Mouse (Mus musculus): ENCODE results near the gene Slc34a1. TPM values are rescaled to one million over a fixed set of nuclear protein-coding genes. Genes with fewer than 3 reads are reported as not detected.

The Slc34a1 gene
- total and polyA plus RNA-seq, 2 experiments from 2014 or later, result not detected

DNA sequence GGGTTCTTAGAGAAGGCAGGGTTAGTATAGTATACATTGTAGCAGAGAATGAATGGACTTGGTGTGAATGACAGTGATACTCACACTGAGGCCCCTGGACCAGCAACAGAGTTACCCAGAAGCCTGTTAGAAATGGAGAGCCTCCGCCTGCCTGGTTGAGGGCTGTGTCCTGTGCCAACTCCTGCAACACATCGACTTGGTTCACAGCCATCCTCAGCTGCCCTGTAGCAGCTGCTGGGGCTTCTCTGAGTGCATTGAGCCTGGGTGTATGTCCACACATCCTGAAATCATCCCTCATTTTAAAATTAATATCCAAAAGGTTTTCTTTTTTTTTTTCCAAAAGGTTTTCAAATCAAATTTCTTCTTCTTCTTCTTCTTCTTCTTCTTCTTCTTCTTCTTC is 22.1 kb upstream of the Slc34a1 start:
- DNase-seq (ENCODE audit: low spot score) (no peak), ATAC-seq (ENCODE audit: insufficient read depth, low read depth) (no peak)
- no peaks in the 10 kb centered on the region for H3K9me3 ChIP-seq (replicated peaks; ENCODE audit: control insufficient read depth, low read length)
- peaks cover 65% of the 10 kb centered on the region for H3K27me3 ChIP-seq (ENCODE audit: control insufficient read depth, insufficient read depth, low read length)
- no peak overlapping the region for H3K27ac ChIP-seq (ENCODE audit: low read depth)
- H3K4me2 ChIP-seq (ENCODE audit: low read depth, low read length), result no peak overlapping the region
- TF ChIP-seq CTCF (IDR thresholded peaks at IDR 0.05; ENCODE audit: low read depth) (no peak), EP300 (IDR thresholded peaks at IDR 0.05; ENCODE audit: low read depth) (no peak)
- 43% methylated on average over 2 of the region's 2 CpGs for WGBS
- no peaks in the 10 kb centered on the region for H3K36me3 ChIP-seq (replicated peaks; ENCODE audit: control insufficient read depth, insufficient read depth, low read length)
- H3K4me1 ChIP-seq (ENCODE audit: control insufficient read depth, insufficient read depth), result no peaks in the 10 kb centered on the region
- H3K4me3 ChIP-seq (ENCODE audit: low read depth, low read length), result no peak overlapping the region
- no peak overlapping the region for H3K9ac ChIP-seq (replicated peaks; ENCODE audit: low read depth, low read length)

DNA sequence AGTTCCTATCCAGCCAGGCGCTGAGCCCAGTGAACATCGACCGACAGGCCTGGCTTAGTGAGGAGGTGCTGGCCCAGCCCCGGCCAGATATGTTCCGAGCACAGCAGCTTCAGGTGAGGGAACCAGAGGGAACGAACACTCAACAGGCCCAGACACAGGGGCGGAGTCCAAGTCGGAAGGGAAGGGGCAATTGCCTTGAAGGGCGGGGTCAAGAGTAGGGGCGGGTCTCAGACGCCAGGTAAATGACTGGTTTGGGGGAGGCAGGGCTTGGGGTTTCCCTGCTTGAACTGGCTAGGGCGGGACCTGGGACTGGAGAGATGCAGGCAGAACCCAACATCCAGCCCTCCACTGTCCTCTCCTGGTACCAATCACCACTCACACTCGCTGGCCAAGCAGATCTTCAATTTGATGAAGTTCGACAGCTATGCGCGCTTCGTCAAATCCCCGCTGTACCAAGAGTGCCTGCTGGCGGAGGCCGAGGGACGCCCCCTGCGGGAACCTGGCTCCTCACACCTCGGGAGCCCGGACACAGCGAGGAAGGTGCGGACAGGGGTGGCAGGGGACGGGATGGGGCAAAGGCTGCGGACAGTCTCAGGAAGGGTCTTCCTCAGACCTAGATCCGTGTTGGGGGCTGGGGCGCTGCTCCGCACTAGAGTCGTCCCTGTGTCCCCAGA is 18.9 kb upstream of the Slc34a1 start:
- no peaks in the 10 kb centered on the region for H3K4me1 ChIP-seq (ENCODE audit: control insufficient read depth, insufficient read depth)
- ATAC-seq (ENCODE audit: insufficient read depth, low read depth), result no peak
- H3K27me3 ChIP-seq (ENCODE audit: control insufficient read depth, insufficient read depth, low read length), result peaks cover 65% of the 10 kb centered on the region
- no peak overlapping the region for H3K27ac ChIP-seq (ENCODE audit: low read depth)
- H3K36me3 ChIP-seq (replicated peaks; ENCODE audit: control insufficient read depth, insufficient read depth, low read length), result no peaks in the 10 kb centered on the region
- no peak for DNase-seq (ENCODE audit: low spot score)
- no peaks in the 10 kb centered on the region for H3K9me3 ChIP-seq (replicated peaks; ENCODE audit: control insufficient read depth, low read length)
- no peak overlapping the region for H3K4me2 ChIP-seq (ENCODE audit: low read depth, low read length)
- WGBS, result 8% methylated on average over 32 of the region's 32 CpGs
- TF ChIP-seq CTCF (IDR thresholded peaks at IDR 0.05; ENCODE audit: low read depth), result no peak
- no peak for TF ChIP-seq EP300 (IDR thresholded peaks at IDR 0.05; ENCODE audit: low read depth)
- H3K9ac ChIP-seq (replicated peaks; ENCODE audit: low read depth, low read length), result no peak overlapping the region
- H3K4me3 ChIP-seq (ENCODE audit: low read depth, low read length), result no peak overlapping the region

DNA sequence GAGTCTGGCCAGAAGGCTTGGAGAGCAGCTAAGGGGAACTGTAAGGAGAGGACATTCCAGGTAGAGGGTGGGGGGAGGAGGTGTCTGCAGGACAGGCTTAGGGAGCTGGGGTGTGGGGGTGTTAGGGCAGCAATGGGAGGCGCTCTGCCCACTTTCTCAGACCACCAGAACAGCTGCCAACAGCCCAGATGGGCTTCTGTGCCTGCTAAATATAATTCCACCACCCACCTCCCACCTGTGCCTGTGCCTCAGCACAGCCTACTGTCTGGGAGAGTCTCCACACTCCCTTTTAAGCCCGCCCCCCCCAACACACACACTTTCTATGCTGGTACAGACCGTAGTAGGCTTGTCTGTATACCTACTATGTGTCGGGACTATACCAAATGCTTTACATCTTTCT is 16.2 kb upstream of the Slc34a1 start:
- Histone ChIP-seq H3K4me2 (ENCODE audit: low read depth, low read length) (no peak overlapping the region), H3K27me3 (ENCODE audit: control insufficient read depth, insufficient read depth, low read length) (peaks cover 54% of the 10 kb centered on the region), H3K4me3 (ENCODE audit: low read depth, low read length) (no peak overlapping the region), H3K9me3 (replicated peaks; ENCODE audit: control insufficient read depth, low read length) (no peaks in the 10 kb centered on the region), H3K27ac (ENCODE audit: low read depth) (no peak overlapping the region), H3K9ac (replicated peaks; ENCODE audit: low read depth, low read length) (no peak overlapping the region), H3K4me1 (ENCODE audit: control insufficient read depth, insufficient read depth) (no peaks in the 10 kb centered on the region), H3K36me3 (replicated peaks; ENCODE audit: control insufficient read depth, insufficient read depth, low read length) (no peaks in the 10 kb centered on the region)
- DNase-seq (ENCODE audit: low spot score) (no peak), ATAC-seq (ENCODE audit: insufficient read depth, low read depth) (no peak)
- TF ChIP-seq CTCF (IDR thresholded peaks at IDR 0.05; ENCODE audit: low read depth), result no peak
- no peak for TF ChIP-seq EP300 (IDR thresholded peaks at IDR 0.05; ENCODE audit: low read depth)
- WGBS, result 82% methylated on average over 4 of the region's 4 CpGs

DNA sequence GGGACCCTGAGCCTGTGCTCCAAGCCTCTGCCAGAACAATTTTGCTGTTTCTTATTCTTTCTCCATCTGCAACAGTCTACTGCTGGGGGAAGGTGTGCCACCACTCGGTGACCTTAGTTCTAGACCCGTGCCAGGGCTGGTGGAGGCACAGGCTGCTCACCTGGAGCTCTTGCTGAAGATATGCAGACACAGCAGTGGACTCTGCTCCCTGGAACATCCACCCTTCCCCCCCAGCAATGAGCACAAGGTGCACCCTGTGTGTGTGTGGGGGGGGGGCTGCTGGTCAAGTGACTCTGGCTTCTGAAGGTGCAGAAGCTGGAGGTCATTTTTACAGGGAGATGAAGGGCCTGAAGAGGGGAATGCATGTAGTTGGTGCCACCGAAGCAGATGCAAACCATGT is 7.3 kb upstream of the Slc34a1 start:
- no peak for DNase-seq (ENCODE audit: low spot score)
- H3K4me1 ChIP-seq (ENCODE audit: control insufficient read depth, insufficient read depth), result no peaks in the 10 kb centered on the region
- no peaks in the 10 kb centered on the region for H3K36me3 ChIP-seq (replicated peaks; ENCODE audit: control insufficient read depth, insufficient read depth, low read length)
- WGBS, result 79% methylated on average over 3 of the region's 3 CpGs
- H3K9ac ChIP-seq (replicated peaks; ENCODE audit: low read depth, low read length), result no peak overlapping the region
- ATAC-seq (ENCODE audit: insufficient read depth, low read depth), result no peak
- no peaks in the 10 kb centered on the region for H3K9me3 ChIP-seq (replicated peaks; ENCODE audit: control insufficient read depth, low read length)
- H3K27me3 ChIP-seq (ENCODE audit: control insufficient read depth, insufficient read depth, low read length), result 0 out of 2 replicates have a peak, but pooled peaks cover 6% of the 10 kb centered on the region
- no peak overlapping the region for H3K27ac ChIP-seq (ENCODE audit: low read depth)
- no peak for TF ChIP-seq CTCF (IDR thresholded peaks at IDR 0.05; ENCODE audit: low read depth)
- H3K4me2 ChIP-seq (ENCODE audit: low read depth, low read length), result no peak overlapping the region
- no peak overlapping the region for H3K4me3 ChIP-seq (ENCODE audit: low read depth, low read length)

DNA sequence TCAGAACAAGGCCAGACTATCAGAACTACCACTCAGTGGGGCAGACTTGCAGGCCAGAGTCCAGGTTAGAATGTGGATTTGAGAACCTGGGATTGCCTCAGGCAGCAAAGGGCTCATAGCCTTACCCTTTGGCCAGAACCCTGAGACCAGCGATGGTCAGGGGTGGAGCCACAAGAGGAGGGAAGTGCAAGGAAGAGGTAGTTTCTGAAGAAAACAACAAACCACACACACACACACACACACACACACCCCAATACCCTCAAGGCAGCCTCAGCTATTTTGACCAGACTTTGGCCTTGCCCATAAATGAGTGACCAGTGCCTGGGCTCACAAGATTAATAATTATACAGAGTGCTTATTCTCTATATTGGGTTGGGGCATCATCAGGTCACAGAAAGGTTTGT is 6.4 kb upstream of the Slc34a1 start:
- Histone ChIP-seq H3K36me3 (replicated peaks; ENCODE audit: control insufficient read depth, insufficient read depth, low read length) (no peaks in the 10 kb centered on the region), H3K9me3 (replicated peaks; ENCODE audit: control insufficient read depth, low read length) (no peaks in the 10 kb centered on the region), H3K9ac (replicated peaks; ENCODE audit: low read depth, low read length) (no peak overlapping the region), H3K4me2 (ENCODE audit: low read depth, low read length) (no peak overlapping the region), H3K27me3 (ENCODE audit: control insufficient read depth, insufficient read depth, low read length) (0 out of 2 replicates have a peak, but pooled peaks cover 9% of the 10 kb centered on the region), H3K4me1 (ENCODE audit: control insufficient read depth, insufficient read depth) (no peaks in the 10 kb centered on the region), H3K4me3 (ENCODE audit: low read depth, low read length) (no peak overlapping the region), H3K27ac (ENCODE audit: low read depth) (no peak overlapping the region)
- no peak for TF ChIP-seq EP300 (IDR thresholded peaks at IDR 0.05; ENCODE audit: low read depth)
- no peak for TF ChIP-seq CTCF (IDR thresholded peaks at IDR 0.05; ENCODE audit: low read depth)
- no peak for ATAC-seq (ENCODE audit: insufficient read depth, low read depth)
- DNase-seq (ENCODE audit: low spot score), result no peak
- WGBS, result 67% methylated on average over 1 of the region's 1 CpGs

DNA sequence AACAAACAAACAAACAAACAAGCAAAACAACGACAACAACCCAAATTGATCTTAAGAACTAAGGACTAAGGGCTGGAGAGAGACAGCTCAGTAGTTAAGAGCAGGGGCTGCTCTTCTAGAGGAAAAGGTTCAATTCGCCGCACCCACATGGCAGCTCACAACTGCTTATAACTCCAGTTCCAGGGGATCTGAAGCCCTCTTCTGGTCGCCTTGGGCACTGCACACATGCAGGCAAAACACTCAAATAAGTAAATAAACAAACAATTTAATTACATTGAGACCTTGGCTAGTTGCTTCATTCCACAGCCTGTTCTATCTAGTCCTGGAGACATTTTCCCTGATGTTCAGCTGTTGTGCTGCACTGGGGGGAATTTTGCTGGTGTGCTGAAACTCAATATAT is 5.1 kb upstream of the Slc34a1 start:
- no peak overlapping the region for H3K9ac ChIP-seq (replicated peaks; ENCODE audit: low read depth, low read length)
- no peak overlapping the region for H3K4me2 ChIP-seq (ENCODE audit: low read depth, low read length)
- 67% methylated on average over 4 of the region's 4 CpGs for WGBS

More for the DNA sequence above, 5.1 kb upstream of the Slc34a1 start:
- DNase-seq (ENCODE audit: low spot score), result no peak
- H3K4me3 ChIP-seq (ENCODE audit: low read depth, low read length), result no peak overlapping the region
- 0 out of 2 replicates have a peak, but pooled peaks cover 10% of the 10 kb centered on the region for H3K27me3 ChIP-seq (ENCODE audit: control insufficient read depth, insufficient read depth, low read length)
- no peaks in the 10 kb centered on the region for H3K9me3 ChIP-seq (replicated peaks; ENCODE audit: control insufficient read depth, low read length)
- no peaks in the 10 kb centered on the region for H3K36me3 ChIP-seq (replicated peaks; ENCODE audit: control insufficient read depth, insufficient read depth, low read length)
- no peak for ATAC-seq (ENCODE audit: insufficient read depth, low read depth)
- no peak for TF ChIP-seq CTCF (IDR thresholded peaks at IDR 0.05; ENCODE audit: low read depth)
- no peak for TF ChIP-seq EP300 (IDR thresholded peaks at IDR 0.05; ENCODE audit: low read depth)
- H3K27ac ChIP-seq (ENCODE audit: low read depth), result no peak overlapping the region
- no peaks in the 10 kb centered on the region for H3K4me1 ChIP-seq (ENCODE audit: control insufficient read depth, insufficient read depth)
